Mouse (Mus musculus) bone marrow macrophage, adult 2 months (primary cell): Measurements from ENCODE around the gene Camk1g.

Experiments
- CTCF ChIP-seq: IDR thresholded peaks from 2 replicates; pipeline ENCODE4 v1.5.1; 2012; ENCODE audit warnings: low read depth, mild to moderate bottlenecking, low read length, moderate library complexity
- POLR2A ChIP-seq: IDR thresholded peaks from 2 replicates; pipeline ENCODE4 v1.6.1; 2012; ENCODE audit warnings: mild to moderate bottlenecking, low read depth, low read length, borderline replicate concordance

- TF ChIP-seq CTCF (no peak), POLR2A (no peak)
These were observed 27.7 kb downstream of the Camk1g start for GRCm38 (mm10) chr1:193342198-193342946.
